Mouse (Mus musculus) kidney, adult 11 months (tissue): ENCODE measurements around the gene Sorl1.
A peak's percentile ranks its signal among the peaks of the same experiment; 100 is the strongest.

Experiments used
- DNase-seq: peaks from one replicate; pipeline ENCODE4 v3.0.0; 2022

Sorl1 gene

DNA sequence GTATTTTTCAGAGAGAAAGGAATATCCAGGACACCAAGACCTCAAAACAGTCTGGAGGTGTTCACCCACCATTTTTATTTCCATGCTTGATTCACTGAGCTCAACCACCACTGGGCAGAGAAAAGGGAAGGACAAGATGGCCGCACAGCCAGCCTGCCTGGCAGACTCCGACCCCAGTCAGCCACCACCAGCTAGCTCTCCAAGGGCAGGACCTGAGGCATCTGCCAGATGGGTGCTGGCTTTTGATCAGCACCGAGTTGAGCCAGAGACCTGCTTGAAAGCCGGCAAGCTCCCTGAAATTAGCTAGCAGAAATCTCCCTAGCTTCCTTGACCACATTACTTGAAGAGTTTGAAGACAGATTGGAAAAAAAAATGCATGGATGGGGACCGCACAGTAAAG, 174.6 kb downstream of the Sorl1 start:
- DNase-seq, result no peak

DNA sequence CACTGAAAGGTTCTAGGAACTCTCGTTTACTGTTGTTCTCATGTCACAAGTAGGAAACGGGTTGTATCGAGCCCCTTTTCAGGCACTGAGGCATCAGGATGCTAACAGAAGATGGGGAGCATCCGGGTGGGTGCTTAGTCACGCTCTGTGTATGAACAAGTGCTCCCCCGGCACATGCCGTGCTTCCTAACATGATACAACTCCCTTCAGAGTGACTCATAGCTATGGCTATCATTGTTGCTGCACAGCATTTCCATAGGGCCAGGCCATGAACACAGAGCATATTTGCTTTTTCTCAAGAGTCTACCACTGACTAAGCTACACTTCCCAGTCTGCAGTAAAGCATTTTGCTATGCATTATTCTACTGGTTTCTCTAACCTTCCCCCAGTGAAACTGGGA, 179.1 kb downstream of the Sorl1 start:
- no peak for DNase-seq

DNA sequence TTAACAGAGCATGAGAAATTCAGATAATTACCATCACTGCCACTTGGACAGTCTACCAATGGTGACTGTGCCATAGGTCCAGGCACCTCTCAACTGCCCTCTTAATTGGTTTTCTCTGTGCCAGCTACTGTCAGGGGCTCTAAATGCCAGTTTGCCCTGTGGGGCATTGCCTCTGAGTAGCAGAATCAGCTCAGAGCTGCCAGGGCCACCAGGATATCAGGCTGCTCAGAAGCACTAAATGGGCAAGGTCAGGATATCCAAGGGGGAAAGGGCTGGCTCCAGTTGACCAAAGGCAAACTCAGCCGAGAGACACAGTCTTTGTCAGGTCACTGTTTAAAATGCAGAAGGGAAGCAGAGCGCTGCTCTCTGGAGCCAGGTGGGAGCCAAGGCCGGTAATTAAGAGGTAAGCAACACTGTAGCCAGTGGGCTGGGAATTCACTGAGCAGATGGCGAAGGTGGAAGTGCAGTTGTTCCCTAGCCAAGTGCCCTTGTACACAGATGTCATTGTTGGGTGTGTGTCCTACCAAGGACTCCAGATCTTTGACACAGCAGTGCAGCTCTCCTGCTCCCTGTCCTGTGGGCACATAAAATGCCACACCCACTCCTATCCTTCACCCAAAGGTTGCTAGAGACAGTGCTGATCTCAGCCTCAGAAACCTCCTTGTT, 181.0 kb downstream of the Sorl1 start:
- no peak for DNase-seq

DNA sequence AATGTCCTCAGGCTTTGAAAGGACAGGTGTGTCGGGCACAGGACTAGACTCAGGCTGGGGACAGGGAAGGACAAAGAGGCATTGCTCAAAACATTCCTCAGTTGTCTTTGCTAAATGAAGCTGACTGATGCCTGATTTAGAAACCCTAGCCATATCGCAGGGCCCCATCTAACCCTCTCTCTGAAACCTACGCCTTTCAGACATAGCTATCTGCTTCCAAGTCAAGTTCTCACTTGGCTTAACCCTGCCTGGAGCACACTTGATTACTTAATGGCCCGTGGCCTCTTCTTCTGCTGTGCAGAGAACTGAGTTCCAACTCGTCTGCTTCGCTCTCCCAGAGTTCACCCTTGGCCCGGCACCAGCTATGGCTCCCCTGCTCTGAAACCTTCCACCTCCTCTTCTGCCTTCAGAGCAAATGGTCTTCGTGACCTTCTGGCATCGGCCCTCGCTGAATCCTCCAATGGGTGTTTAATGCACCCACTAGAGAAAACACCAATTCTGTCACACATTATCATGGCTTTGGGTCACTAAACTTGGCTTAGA, 183.7 kb downstream of the Sorl1 start:
- DNase-seq, result no peak

DNA sequence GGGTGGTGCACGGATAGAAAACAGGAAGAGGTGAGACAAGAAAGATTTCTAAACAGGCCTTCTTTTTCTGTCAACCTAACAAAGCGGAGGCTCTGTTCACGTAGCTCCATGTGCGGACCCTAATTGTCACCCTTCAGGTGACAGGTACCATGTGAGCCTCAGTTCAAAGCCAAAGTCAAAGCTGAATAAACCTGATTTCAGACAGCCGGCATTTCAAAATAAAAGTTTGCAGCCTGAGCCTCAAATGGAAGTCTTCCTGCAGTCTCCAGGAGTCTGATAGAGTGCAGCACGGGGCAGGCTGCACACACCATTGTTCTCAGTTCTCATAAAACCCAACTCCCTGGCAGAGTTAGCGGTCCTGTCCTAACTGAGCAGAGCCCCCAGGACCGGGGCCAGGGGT, 185.6 kb downstream of the Sorl1 start:
- no peak for DNase-seq

DNA sequence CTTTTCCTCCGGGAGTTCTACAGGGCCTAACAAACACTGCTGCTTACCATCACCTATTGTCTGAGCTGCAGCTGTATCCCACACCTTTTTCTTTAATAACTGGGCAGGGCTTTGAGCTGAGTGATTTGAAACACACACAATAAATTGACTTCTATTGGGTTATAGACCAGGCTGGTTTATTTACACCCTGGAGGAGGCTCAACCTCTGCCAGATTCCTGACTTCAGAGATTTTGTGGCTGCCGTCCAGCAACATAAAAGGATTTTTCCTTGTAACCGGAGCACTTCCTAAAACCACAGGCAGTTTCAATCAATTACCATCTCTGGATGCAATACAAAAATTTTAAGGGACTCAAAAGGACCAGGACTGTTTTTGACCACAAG, 186.1 kb downstream of the Sorl1 start:
- DNase-seq, result peak; percentile 34

DNA sequence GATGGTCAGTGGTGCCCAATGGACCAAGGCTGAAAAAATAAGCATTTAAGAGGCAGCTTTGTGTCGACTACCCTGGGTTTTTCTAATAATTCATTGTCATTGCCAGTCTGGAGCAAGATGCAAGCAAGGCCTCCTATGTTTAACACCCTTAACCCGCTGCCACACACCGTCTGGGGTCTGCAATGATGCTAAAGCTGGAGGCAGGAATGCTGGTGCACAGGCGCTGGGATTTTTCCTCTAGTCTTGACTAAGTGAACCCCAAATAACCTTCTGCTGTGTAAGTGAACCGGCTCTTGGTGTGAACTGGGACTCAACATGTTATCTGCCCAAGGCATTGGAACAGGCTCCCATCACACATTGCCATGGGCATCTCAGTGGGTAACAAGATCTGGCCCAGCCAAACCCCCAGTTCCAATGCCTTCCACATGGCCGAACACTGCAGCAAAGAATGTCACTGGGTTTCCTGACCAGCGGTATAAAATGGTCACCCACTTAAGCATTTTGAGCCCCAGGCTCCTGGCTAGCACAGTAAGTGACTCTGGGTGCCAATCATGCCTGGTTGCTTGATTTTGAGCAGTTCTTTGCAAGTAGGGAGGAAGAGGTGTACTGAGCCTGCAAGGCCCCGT, 186.6 kb downstream of the Sorl1 start:
- no peak for DNase-seq

DNA sequence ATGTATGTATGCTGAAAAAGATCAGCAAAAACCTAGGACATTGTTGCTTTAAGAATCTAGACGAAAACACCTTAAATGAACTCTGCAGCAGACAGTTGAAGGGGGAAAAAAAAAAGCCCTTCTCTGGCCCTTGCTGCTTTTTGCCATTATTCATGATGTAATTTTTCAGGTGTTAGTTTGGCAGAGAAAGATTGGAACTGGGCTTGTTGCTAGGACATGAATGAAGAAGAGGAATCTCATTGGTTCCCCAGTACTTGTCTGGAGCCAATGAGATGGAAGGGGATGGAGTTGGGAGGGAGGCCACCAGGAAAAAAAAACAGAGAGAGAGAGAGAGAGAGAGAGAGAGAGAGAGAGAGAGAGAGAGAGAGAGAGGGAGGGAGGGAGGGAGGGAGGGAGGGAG, 187.5 kb downstream of the Sorl1 start:
- no peak for DNase-seq

DNA sequence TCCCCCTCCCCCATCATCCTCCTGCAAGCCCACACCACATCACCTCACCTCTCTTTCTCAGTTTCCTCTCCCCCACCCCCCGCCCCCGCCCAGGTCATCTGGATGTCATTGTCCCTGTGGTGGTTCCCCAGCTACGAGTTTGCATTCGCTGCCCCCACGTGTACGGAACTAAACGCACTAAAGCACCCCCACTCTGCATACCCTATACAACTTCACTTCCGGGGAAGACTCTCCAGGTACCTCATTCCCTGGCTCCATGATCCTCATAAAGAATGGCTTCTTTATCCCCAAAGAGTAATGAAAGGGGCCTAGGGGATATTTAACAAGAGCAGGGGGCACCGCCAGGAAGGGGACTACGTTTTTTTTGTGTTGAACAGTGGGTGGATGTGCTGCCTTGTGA, 188.1 kb downstream of the Sorl1 start:
- DNase-seq, result no peak

DNA sequence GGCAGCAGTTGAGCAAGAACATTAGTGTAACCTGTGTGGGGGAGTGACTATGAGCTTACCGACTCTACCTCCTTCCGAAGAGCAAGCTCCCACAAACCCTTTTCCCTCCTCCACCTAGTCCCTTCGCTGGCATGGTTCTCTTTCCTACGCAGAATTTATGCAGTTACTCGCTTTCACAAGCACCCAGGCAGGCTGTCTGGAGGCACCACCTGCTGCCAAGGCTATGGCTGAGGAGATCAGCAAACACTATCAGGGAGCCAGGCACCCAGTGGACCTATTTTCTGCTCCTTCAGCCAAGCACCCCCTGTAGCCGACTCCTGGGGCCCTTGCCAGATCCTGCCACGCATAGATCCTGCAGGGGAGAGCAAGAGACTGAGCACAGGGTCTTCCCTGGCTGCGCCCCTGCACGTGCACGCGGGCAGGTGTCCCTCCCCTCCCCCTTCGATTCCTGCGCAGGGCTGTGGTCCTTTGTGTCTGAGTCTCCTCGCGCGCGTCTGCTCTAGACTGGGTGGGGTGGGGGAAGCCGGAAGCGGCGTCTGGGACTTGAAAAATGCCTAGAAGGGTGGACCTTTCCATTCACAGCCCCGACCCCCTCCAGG, 188.6 kb downstream of the Sorl1 start:
- DNase-seq, result no peak

DNA sequence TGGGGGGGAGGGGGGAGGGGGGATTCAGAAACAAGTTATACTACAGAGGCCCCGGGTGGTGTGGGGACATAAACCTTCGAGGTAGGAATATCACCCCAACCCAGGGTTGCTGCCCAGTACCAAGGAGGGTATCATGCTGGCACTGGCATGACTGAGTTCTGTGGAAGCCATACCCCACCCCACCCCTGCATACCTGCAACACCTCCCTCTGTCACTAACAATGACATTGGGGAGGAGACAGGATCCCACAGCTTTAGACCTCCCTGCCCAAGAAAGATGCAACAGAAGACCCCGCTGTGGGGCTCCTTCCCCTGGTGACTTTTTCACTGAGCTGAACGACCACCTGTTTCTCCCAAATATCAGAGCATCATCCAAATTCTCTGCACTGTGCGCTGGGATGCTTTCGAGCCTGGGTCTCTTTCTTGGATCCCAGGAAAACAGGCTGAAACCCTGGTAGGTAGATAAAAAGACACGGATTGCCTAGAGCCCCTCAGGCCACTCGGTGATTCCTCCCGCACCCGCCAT, 189.2 kb downstream of the Sorl1 start:
- no peak for DNase-seq

DNA sequence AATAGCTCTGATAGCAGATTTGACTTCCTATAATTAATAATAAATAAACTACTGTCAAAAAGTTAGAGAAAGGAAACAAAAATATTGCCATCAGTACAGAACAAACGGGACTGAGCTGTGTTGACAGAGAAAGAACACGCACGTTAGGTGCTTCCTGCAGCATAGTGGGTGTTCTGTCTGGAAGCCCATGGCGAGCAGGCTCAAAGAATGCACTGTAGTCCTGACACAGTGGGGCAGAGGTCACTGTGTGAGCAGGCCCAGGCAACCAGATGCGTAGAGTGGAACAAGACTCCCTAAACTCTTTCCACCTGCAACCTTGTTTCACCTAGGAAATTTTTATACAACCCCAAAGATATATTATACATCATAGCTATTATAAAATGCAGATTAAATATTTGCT, 194.1 kb downstream of the Sorl1 start:
- DNase-seq, result no peak

DNA sequence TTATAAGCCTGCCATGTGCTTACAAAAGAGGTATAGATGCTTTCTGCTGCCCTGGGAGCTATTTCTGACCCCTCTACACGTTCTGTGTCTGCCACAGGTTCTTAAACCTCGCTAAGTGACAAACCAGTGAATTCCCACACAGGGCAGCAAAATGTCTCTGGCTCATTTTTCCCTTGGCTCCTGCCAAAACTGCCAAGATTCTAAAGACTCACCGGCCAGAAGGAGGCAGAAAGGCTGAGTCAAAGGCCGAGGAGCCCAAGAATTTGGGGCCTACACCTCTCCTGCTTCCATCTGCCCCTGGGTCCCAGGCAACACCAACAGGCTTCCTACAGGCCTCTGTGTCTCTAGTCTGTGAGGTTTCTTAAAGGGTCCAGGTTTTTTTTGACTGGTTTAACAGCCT, 198.4 kb downstream of the Sorl1 start:
- DNase-seq, result no peak

DNA sequence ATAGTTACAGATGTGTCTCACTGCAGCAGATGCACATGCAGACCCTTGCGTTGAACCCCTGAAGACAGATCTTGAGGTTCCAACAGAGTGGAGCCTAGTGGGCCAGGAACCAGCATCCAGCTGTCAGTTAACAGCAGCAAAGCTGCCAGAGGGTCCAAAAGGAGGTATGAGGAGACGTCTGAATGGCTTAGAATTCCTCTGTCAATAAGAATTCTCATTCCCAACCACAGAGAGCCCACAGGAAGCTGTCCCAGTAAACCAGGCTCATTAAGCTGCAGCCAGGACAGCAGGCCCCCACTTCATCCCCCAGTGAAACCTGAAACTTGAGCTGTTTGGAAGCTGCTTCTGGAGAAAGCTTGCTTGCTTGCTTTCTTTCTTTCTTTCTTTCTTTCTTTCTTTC, 200.0 kb downstream of the Sorl1 start:
- no peak for DNase-seq

DNA sequence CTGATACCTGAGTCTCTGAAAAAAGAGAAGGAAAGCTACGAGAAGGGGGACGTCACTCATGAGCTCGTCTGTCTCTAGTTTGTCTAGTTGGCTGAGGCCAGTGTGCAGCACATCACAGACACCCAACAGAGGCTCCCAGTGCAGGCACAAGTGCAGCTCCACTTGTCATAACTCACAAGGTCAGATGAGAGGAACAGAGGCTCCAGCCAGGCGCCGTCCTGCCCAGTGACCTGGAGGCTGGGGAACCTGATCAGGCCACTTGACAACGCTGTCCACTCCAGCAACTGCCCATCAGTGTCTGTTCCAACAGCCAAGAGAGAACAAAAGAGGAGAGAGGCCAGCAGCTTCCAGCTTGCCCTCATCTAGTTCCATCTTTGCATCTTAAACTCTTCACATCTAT, 201.7 kb downstream of the Sorl1 start:
- no peak for DNase-seq

DNA sequence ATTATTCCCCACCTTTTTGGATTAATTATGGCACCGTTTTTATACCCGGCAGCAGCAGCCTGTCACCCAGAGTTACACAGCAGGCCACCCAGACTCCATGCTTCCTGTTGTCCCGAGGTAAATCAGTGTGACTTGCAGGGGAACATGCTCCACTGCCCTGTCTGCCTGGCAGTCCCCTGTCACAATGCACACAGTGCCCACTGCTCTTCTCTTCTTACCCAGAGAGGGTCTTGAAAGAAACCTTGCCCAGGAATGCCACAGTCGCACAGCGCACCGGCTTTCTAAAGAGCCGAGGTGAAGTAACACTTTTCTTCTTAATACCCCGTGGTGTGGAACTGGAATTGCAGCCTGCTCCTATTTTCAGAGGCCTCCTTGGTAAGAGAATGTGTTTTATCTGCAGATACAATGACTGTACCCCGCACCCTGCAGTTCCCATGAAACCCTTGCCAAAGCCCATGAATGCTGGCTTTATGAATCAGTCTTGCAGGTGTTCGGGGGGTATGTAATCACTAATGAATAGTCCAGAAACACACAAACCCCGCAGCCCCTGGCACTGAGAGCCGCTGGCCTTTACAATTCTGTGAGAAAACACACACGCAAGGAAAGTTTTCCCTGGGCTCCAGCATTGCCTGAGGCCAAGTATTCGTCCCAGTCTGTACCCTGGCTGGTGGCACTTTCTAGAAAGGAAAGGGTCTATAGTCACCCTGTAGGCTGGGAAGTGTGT, 205.3 kb downstream of the Sorl1 start:
- DNase-seq, result no peak

DNA sequence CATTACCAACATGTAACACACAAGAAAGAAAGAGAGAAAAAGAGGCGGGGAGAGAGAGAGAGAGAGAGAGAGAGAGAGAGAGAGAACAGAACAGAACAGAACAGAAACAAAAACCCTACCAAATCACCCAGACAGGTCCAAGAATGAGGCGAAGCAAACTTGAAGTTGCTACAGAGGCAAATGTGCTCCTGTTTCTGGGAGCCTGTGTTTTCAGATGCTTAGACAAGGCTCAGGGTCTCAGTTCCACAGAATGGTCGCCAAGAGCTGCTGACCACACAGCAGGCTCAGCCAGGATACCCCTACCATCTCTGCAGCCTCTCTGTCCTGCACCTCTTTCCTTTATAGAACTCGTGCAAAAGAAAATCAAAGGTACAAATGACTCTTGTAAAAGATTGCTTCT, 205.9 kb downstream of the Sorl1 start:
- no peak for DNase-seq

DNA sequence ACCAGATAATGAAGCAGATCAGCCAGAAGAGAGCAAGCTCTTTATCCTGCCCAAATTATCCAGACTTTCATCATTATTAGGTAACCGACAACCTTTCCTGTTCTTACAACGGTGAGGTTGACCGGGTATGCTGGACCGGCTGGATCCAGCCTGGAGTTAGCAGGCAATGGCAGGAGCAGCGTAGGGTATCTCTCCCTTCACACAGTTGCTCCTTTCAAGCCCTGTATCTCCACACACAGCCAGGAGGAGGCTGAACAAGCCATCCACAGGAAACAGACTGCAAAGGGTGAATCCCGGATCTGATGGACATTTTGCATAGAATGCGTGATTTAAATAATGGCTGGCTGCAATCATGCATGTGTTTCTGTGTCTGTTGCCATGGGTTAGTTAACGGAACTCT, 208.5 kb downstream of the Sorl1 start:
- DNase-seq, result no peak
